Mouse (Mus musculus): Measurements from ENCODE around the gene Fam193a.

DNA sequence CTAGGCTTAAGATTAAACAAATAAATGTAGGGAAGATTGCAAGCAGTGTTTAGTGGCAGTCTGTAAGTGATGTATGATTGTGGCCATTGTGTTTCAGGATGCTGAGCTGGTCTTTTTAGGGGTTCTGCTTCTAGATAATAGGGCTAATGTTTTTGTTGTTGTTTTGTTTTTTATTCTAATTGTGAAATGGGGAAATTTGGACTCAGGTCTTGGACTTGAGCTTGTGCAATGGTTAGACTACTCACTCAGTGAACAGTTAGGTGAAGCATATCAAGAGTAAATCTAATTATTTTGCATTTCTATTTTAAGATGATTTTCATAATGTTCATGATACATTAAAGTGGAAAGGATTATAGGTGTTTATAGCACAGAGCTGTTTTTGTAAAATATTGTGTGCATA, 2.8 kb downstream of the Fam193a start:
- TF ChIP-seq CTCF (IDR thresholded peaks at IDR 0.05; ENCODE audit: borderline replicate concordance, control insufficient read depth, extremely low read depth, insufficient read depth, low read length, poor library complexity) (no peak), POLR2A (IDR thresholded peaks at IDR 0.05; ENCODE audit: control insufficient read depth, extremely low read depth, insufficient read depth, low read length, poor library complexity) (no peak)

Measured in thymus, adult 2 months (tissue).